Mouse (Mus musculus) activated CD4-positive, CD25-positive, alpha-beta regulatory T cell, adult 4 months (primary cell): ENCODE results near the gene Foxo3. TPM values are rescaled to one million over a fixed set of nuclear protein-coding genes. Genes with fewer than 3 reads are reported as not detected.

ENCODE experiments used
- ATAC-seq: one replicate; pipeline ENCODE4 v1.8.0; 2017
- polyA plus RNA-seq, 2 experiments: library from polyadenylated mRNA; unstranded; fragments of 100-300 nt; shearing (Covaris generic); gene quantifications; one replicate each; pipeline ENCODE4 v1.2.1; 2017

Gene Foxo3
- polyA plus RNA-seq, 2 experiments from 2014 or later: 8.6 to 9.4 TPM

- ATAC-seq: no peak
Measured at GRCm38 (mm10) chr10:42275401-42275870, 1.1 kb downstream of the Foxo3 start.

- ATAC-seq: no peak
Measured at GRCm38 (mm10) chr10:42274712-42275400, 1.7 kb downstream of the Foxo3 start.

- no peak for ATAC-seq
Measured at GRCm38 (mm10) chr10:42273760-42274691, 2.5 kb downstream of the Foxo3 start.

DNA sequence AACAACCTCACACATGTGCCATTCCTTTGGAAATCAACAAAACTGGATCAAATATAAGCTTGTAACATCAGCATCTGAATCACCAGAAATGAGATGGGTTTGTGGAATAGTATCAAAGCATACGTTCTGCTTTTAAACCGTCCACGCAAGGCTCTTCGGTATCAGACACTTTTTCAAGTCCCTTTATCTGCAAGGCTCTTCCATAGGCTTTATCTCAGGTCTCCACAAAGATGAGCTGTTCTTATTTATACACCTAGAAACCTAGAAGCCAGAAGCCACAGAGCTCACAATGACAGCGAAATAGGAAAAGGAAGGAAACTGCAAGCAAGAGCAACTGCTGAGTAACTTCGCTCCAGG lies 3.2 kb downstream of the Foxo3 start:
- ATAC-seq: no peak

- ATAC-seq: no peak
Measured at GRCm38 (mm10) chr10:42271454-42272230, 4.9 kb downstream of the Foxo3 start.

GRCm38 (mm10) chr10:42270277-42271083 lies 6.1 kb downstream of the Foxo3 start:
- ATAC-seq: no peak

DNA sequence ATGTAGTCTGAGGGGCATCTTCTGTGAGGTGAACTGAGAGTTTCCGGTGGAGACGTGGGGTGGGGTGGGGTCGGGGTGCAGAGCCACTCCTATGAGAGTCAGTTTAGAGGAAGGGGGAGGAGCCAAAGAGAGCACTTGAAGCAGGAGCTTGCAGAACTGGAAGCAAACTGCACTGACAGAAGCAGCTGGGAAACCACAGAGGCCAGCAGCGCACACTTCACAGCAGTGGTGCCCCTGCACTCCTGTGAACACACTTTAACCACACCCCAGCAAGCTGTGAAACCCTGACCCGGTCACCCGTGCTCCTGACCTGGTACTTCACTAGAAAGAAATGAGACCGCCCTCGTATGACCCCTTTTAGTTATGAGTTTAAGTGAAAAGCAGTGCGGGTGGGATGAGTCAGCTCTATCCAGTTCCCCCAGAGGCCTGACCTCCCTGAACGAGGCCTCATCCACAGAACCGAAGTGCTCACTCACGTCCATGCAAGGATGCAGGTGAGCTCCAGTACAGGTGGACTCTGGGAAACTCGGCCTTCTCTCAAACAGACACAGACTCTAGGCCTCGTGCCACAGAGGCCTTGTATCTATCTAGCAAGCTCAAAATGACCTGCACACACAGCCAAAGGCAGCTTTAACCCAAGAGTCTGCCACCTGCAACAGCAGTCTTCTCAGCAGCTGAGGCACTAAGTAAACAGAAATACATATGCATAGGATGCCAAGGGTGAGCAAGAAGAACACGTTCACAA lies 7.1 kb downstream of the Foxo3 start:
- ATAC-seq: peak; percentile 84

GRCm38 (mm10) chr10:42267811-42268545 lies 8.6 kb downstream of the Foxo3 start:
- no peak for ATAC-seq

GRCm38 (mm10) chr10:42265021-42265689 lies 11.4 kb downstream of the Foxo3 start:
- ATAC-seq: no peak

- no peak for ATAC-seq
Measured at GRCm38 (mm10) chr10:42264195-42264594, 12.4 kb downstream of the Foxo3 start.

GRCm38 (mm10) chr10:42263701-42264100 lies 12.9 kb downstream of the Foxo3 start:
- ATAC-seq: no peak

DNA sequence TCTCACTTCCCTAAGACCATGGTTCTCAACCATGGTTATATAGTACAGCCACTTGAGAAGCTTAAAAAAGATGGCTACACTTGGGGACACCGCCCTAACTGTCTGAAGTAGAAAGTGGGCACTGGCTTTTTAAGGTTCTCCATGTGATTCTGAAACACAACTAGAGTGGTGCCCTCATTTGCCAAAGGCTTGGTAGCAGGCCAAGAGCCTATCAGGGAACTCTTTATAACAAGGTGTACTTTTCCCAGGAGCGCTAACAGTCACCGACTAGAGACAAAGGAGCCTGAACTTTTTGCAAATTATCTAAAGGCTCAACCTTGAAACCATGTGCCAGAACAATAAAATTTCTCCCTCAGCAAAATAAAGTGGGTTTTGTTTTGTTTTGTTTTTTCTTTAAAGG lies 14.5 kb downstream of the Foxo3 start:
- ATAC-seq: no peak

GRCm38 (mm10) chr10:42261103-42261502 lies 15.5 kb downstream of the Foxo3 start:
- ATAC-seq: no peak

GRCm38 (mm10) chr10:42260523-42260922 lies 16.0 kb downstream of the Foxo3 start:
- ATAC-seq: no peak

- no peak for ATAC-seq
Measured at GRCm38 (mm10) chr10:42259602-42260001, 17.0 kb downstream of the Foxo3 start.

- ATAC-seq: no peak
Measured at GRCm38 (mm10) chr10:42257985-42258384, 18.6 kb downstream of the Foxo3 start.

GRCm38 (mm10) chr10:42254788-42255187 lies 21.8 kb downstream of the Foxo3 start:
- no peak for ATAC-seq

DNA sequence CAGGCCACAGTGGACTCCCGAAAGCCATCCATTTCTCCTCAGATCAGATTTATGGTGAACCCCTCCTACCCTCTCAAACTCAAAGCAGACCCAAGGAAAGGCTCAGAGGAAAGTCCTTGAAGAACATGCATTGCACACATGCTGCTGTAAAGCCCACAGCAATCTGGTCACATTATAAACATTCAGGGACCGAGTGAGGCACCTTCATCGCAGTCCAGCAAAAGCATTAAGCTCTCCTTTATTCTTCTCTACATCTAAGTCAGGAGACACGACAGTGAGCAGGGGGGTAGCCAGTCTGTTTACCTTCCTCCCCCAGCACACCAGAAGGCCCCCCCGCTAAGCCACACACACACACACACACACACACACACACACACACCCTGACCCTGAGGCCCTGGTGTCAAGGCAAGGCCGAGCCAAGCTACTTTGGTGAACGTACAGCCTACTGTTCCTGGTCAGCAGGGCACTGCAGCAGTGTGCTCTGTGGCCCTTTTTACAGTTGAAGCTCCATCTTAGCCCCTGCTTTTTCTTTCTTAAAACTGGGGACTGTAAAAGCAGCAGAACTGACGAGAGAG lies 24.7 kb downstream of the Foxo3 start:
- no peak for ATAC-seq

GRCm38 (mm10) chr10:42251203-42251602 lies 25.4 kb downstream of the Foxo3 start:
- no peak for ATAC-seq

DNA sequence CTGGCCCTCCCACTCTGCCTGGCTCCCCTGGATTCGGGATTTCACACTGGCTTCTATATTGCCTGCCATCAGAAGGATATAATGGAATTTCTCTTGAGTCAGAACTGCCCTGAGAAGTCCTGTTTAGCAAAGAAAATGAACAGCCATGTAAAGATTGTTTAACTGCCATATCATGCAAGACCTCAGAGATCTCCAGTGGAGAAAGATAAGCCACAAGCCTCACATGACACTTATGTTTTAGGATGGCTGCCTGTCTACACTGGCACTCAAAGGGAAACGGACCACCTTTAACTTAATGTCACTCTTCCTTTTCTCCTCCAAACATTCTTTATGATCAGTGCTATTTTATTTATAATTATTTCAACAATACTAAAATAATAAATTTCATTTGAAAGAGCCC lies 26.6 kb downstream of the Foxo3 start:
- ATAC-seq: no peak
